Mouse (Mus musculus) 3T3-L1 (cell line): Measurements from ENCODE around the gene Tram2.

Experiments used
- DNase-seq: peaks from one replicate; pipeline ENCODE4 v3.0.0-alpha.2; 2015; ENCODE audit warnings: low read depth, low spot score

Tram2 gene

GRCm38 (mm10) chr1:20974341-20975135 is 104.5 kb downstream of the Tram2 start:
- peak; percentile 73 for DNase-seq

- no peak for DNase-seq
Measured at GRCm38 (mm10) chr1:20973389-20973788, 105.6 kb downstream of the Tram2 start.

GRCm38 (mm10) chr1:20969642-20970041 is 109.4 kb downstream of the Tram2 start:
- no peak for DNase-seq

- no peak for DNase-seq
Measured at GRCm38 (mm10) chr1:20954876-20955275, 124.2 kb downstream of the Tram2 start.

GRCm38 (mm10) chr1:20951799-20952198 is 127.2 kb downstream of the Tram2 start:
- no peak for DNase-seq

GRCm38 (mm10) chr1:20951300-20951763 is 127.7 kb downstream of the Tram2 start, which contains the start of gene Efhc1:
TSS of gene Efhc1 (plus strand) at chr1:20951626.
- DNase-seq, result peak; percentile 93
